Mouse (Mus musculus): ENCODE results near the gene Ly75. TPM values are rescaled to one million over a fixed set of nuclear protein-coding genes. Genes with fewer than 3 reads are reported as not detected.
A peak's percentile ranks its signal among the peaks of the same experiment; 100 is the strongest.

Ly75 gene
- polyA plus RNA-seq, 1 experiment from 2014 or later = 0.17 TPM

- no peaks in the 10 kb centered on the region for H3K79me2 ChIP-seq (ENCODE audit: inconsistent target)
- H3K27ac ChIP-seq = no peak overlapping the region
- no peak overlapping the region for H3K4me3 ChIP-seq (ENCODE audit: inconsistent target)
- H3K36me3 ChIP-seq (ENCODE audit: inconsistent target) = no peaks in the 10 kb centered on the region
- WGBS (ENCODE audit: missing documents) = 77% methylated on average over 6 of the region's 6 CpGs
These were observed 60.9 kb downstream of the Ly75 start for GRCm38 (mm10) chr2:60322031-60322726.

- no peak overlapping the region for H3K4me3 ChIP-seq (ENCODE audit: inconsistent target)
- 94% methylated on average over 3 of the region's 4 CpGs for WGBS (ENCODE audit: missing documents)
- no peaks in the 10 kb centered on the region for H3K79me2 ChIP-seq (ENCODE audit: inconsistent target)
- no peaks in the 10 kb centered on the region for H3K36me3 ChIP-seq (ENCODE audit: inconsistent target)
- no peak overlapping the region for H3K27ac ChIP-seq
These were observed 79.3 kb downstream of the Ly75 start for GRCm38 (mm10) chr2:60303796-60304195.

GRCm38 (mm10) chr2:60299323-60299722 is 83.8 kb downstream of the Ly75 start:
- H3K36me3 ChIP-seq (ENCODE audit: inconsistent target) = no peaks in the 10 kb centered on the region
- no peak overlapping the region for H3K4me3 ChIP-seq (ENCODE audit: inconsistent target)
- no peak overlapping the region for H3K27ac ChIP-seq
- no peaks in the 10 kb centered on the region for H3K79me2 ChIP-seq (ENCODE audit: inconsistent target)
- WGBS (ENCODE audit: missing documents) = 92% methylated on average over 2 of the region's 2 CpGs

- Histone ChIP-seq H3K36me3 (ENCODE audit: inconsistent target) (no peaks in the 10 kb centered on the region), H3K79me2 (ENCODE audit: inconsistent target) (no peaks in the 10 kb centered on the region), H3K27ac (no peak overlapping the region), H3K4me3 (ENCODE audit: inconsistent target) (no peak overlapping the region)
- WGBS (ENCODE audit: missing documents) = 68% methylated on average over 3 of the region's 3 CpGs
These were observed 84.8 kb downstream of the Ly75 start for GRCm38 (mm10) chr2:60298266-60298665.

GRCm38 (mm10) chr2:60291381-60291780 is 91.7 kb downstream of the Ly75 start:
- Histone ChIP-seq H3K79me2 (ENCODE audit: inconsistent target) (no peaks in the 10 kb centered on the region), H3K27ac (no peak overlapping the region), H3K36me3 (ENCODE audit: inconsistent target) (no peaks in the 10 kb centered on the region), H3K4me3 (ENCODE audit: inconsistent target) (no peak overlapping the region)
- WGBS (ENCODE audit: missing documents) = 98% methylated on average over 4 of the region's 4 CpGs

- no peaks in the 10 kb centered on the region for H3K79me2 ChIP-seq (ENCODE audit: inconsistent target)
- no peak overlapping the region for H3K27ac ChIP-seq
- no peaks in the 10 kb centered on the region for H3K36me3 ChIP-seq (ENCODE audit: inconsistent target)
- 13% methylated on average over 1 of the region's 1 CpGs for WGBS (ENCODE audit: missing documents)
- H3K4me3 ChIP-seq (ENCODE audit: inconsistent target) = no peak overlapping the region
These were observed 93.7 kb downstream of the Ly75 start for GRCm38 (mm10) chr2:60289451-60289850.

GRCm38 (mm10) chr2:60288606-60289005 is 94.5 kb downstream of the Ly75 start:
- no peak overlapping the region for H3K4me3 ChIP-seq (ENCODE audit: inconsistent target)
- 12% methylated on average over 4 of the region's 4 CpGs for WGBS (ENCODE audit: missing documents)
- no peaks in the 10 kb centered on the region for H3K36me3 ChIP-seq (ENCODE audit: inconsistent target)
- H3K79me2 ChIP-seq (ENCODE audit: inconsistent target) = no peaks in the 10 kb centered on the region
- H3K27ac ChIP-seq = peak overlapping the region; percentile 38

GRCm38 (mm10) chr2:60285107-60285617 is 97.9 kb downstream of the Ly75 start:
- WGBS (ENCODE audit: missing documents) = 74% methylated on average over 8 of the region's 8 CpGs
- Histone ChIP-seq H3K27ac (0 out of 2 replicates have a peak overlapping the region, but pooled peaks have one; percentile 73), H3K4me3 (ENCODE audit: inconsistent target) (no peak overlapping the region), H3K36me3 (ENCODE audit: inconsistent target) (no peaks in the 10 kb centered on the region), H3K79me2 (ENCODE audit: inconsistent target) (peaks cover 19% of the 10 kb centered on the region; the same call in 1 of the 2 replicates)

- Histone ChIP-seq H3K4me3 (ENCODE audit: inconsistent target) (peak within 1 kb of the TSS; percentile 48), H3K27ac (peak within 1 kb of the TSS; percentile 73), H3K36me3 (ENCODE audit: inconsistent target) (no peaks in the 10 kb centered on the region), H3K79me2 (ENCODE audit: inconsistent target) (peaks cover 19% of the 10 kb centered on the region; the same call in 1 of the 2 replicates)
- WGBS (ENCODE audit: missing documents) = 27% methylated on average over 4 of the region's 4 CpGs
These were observed 98.7 kb downstream of the Ly75 start, which contains the start of gene Cd302 for GRCm38 (mm10) chr2:60284467-60284821. Cd302 (minus strand) TSS chr2:60284488.

- H3K79me2 ChIP-seq (ENCODE audit: inconsistent target) = peaks cover 19% of the 10 kb centered on the region; the same call in 1 of the 2 replicates
- H3K27ac ChIP-seq = peak overlapping the region; percentile 73
- H3K36me3 ChIP-seq (ENCODE audit: inconsistent target) = no peaks in the 10 kb centered on the region
- WGBS (ENCODE audit: missing documents) = under 1% methylated on average over 42 of the region's 42 CpGs
- H3K4me3 ChIP-seq (ENCODE audit: inconsistent target) = peak overlapping the region; percentile 48
These were observed 99.2 kb downstream of the Ly75 start for GRCm38 (mm10) chr2:60283751-60284466.

- H3K79me2 ChIP-seq (ENCODE audit: inconsistent target) = peaks cover 19% of the 10 kb centered on the region; the same call in 1 of the 2 replicates
- H3K36me3 ChIP-seq (ENCODE audit: inconsistent target) = no peaks in the 10 kb centered on the region
- peak overlapping the region; percentile 73 for H3K27ac ChIP-seq
- WGBS (ENCODE audit: missing documents) = 41% methylated on average over 9 of the region's 9 CpGs
- H3K4me3 ChIP-seq (ENCODE audit: inconsistent target) = peak overlapping the region; percentile 48
These were observed 99.8 kb downstream of the Ly75 start for GRCm38 (mm10) chr2:60283208-60283750.

- no peak overlapping the region for H3K4me3 ChIP-seq (ENCODE audit: inconsistent target)
- peaks cover 19% of the 10 kb centered on the region; the same call in 1 of the 2 replicates for H3K79me2 ChIP-seq (ENCODE audit: inconsistent target)
- H3K36me3 ChIP-seq (ENCODE audit: inconsistent target) = no peaks in the 10 kb centered on the region
- 90% methylated on average over 2 of the region's 4 CpGs for WGBS (ENCODE audit: missing documents)
- no peak overlapping the region for H3K27ac ChIP-seq
These were observed 100.5 kb downstream of the Ly75 start for GRCm38 (mm10) chr2:60282625-60283024.

- no peak overlapping the region for H3K4me3 ChIP-seq (ENCODE audit: inconsistent target)
- 27% methylated on average over 4 of the region's 4 CpGs for WGBS (ENCODE audit: missing documents)
- H3K79me2 ChIP-seq (ENCODE audit: inconsistent target) = peaks cover 19% of the 10 kb centered on the region; the same call in 1 of the 2 replicates
- H3K27ac ChIP-seq = no peak overlapping the region
- H3K36me3 ChIP-seq (ENCODE audit: inconsistent target) = no peaks in the 10 kb centered on the region
These were observed 104.5 kb downstream of the Ly75 start for GRCm38 (mm10) chr2:60278627-60279026.

GRCm38 (mm10) chr2:60269856-60270479 is 113.1 kb downstream of the Ly75 start:
- Histone ChIP-seq H3K79me2 (ENCODE audit: inconsistent target) (no peaks in the 10 kb centered on the region), H3K4me3 (ENCODE audit: inconsistent target) (no peak overlapping the region), H3K36me3 (ENCODE audit: inconsistent target) (no peaks in the 10 kb centered on the region), H3K27ac (no peak overlapping the region)
- WGBS (ENCODE audit: missing documents) = 96% methylated on average over 9 of the region's 14 CpGs

Data from macrophage (primary cell).